15 mouse cellular contexts compared by ENCODE assay signal in the genomic region with DNA sequence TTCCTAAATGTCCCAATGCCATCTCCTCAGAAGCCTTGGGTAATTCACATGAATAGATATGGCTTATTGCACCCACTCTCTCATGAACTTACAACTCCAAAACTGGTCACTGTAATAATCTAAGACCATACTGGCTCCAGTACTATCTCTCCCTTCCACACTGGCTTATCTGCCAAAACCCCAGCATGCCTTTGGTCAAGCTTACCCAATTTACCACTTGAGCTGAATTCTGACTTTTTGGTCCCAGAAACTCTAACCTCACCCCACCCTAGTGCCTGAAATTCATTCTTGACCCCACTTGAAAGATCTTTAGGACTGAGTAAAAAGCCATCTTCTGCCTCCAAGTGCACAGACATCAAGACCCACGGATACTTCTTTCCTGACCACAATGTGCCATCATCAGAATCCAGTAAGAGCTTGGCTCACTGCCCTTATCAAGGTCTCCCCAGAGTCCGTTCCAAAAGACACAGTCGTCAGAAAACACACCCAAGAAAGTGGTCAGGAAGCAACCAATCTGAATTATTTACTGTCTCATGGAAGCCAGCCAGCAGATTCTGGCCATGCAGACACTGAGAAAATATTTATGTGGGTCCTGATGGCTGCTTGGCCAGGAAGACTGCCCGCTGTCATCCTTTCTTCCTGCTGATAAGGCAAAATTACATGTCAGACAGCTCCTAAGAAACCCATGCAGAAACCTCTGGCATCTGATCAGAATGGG.
A peak's percentile ranks its signal among the peaks of the same experiment; 100 is the strongest.
DNase-seq lines count a peak whose midpoint lies in the region; ATAC-seq lines count a peak whose summit lies in the region.
"Had no signal": no experiment of that assay in that cellular context is flagged by ENCODE, and none has a peak within 500 bp of the region (broad histone marks: within the 10 kb centered on the region; RNA-seq: fewer than 3 reads in every experiment).

No protein-coding gene starts in this region.

- H3K4me2 ChIP-seq in heart, embryonic 12.5 days: no peak overlapping the region
- no peak overlapping the region for H3K4me2 ChIP-seq in forebrain, embryonic 15.5 days (replicated peaks)
- H3K4me2 ChIP-seq: hindbrain, embryonic 12.5 days; neural tube, embryonic 15.5 days; stomach, embryonic 15.5 days had no signal

- H3K4me1 ChIP-seq in heart, embryonic 12.5 days (replicated peaks): peaks cover 4% of the 10 kb centered on the region; the same call in 1 of the 2 replicates
- no peaks in the 10 kb centered on the region for H3K4me1 ChIP-seq in forebrain, embryonic 15.5 days
- H3K4me1 ChIP-seq: heart, embryonic 10.5 days; hindbrain, embryonic 12.5 days; neural tube, embryonic 15.5 days; stomach, embryonic 15.5 days had no signal

- no peaks in the 10 kb centered on the region for H3K36me3 ChIP-seq in heart, embryonic 12.5 days
- no peaks in the 10 kb centered on the region for H3K36me3 ChIP-seq in forebrain, embryonic 15.5 days
- H3K36me3 ChIP-seq: heart, embryonic 10.5 days; hindbrain, embryonic 12.5 days; neural tube, embryonic 15.5 days; stomach, embryonic 15.5 days had no signal

- 34% methylated on average over 4 of the region's 4 CpGs for WGBS in heart, embryonic 12.5 days
- WGBS in forebrain, embryonic 15.5 days: 81% methylated on average over 4 of the region's 4 CpGs

- peak; percentile 42; the same call in 1 of the 2 replicates for ATAC-seq in heart, embryonic 12.5 days (ENCODE audit: insufficient number of reproducible peaks, low FRiP score)
- no peak for ATAC-seq in forebrain, embryonic 15.5 days (replicated peaks)

- no peak for DNase-seq in heart, postnatal 36 days
- DNase-seq in 3T3-L1 (ENCODE audit: low read depth, low spot score): peak; percentile 93
- DNase-seq in adrenal gland, postnatal 36 days: peak; percentile 39 to 41
- DNase-seq in kidney, postnatal 25 days: peak; percentile 53 to 59
- no peak for DNase-seq in left cerebral cortex, adult 9 months (ENCODE audit: low spot score in 2 of 2)
- DNase-seq in MN1 (ENCODE audit: low spot score): no peak
- DNase-seq: midbrain, embryonic 14.5 days had no signal

- H3K27ac ChIP-seq in heart, embryonic 12.5 days (ENCODE audit: poor library complexity, severe bottlenecking): no peak overlapping the region
- no peak overlapping the region for H3K27ac ChIP-seq in forebrain, embryonic 15.5 days (replicated peaks)
- H3K27ac ChIP-seq: heart, embryonic 10.5 days; hindbrain, embryonic 12.5 days; liver, embryonic 14.5 days; neural tube, embryonic 15.5 days; stomach, embryonic 15.5 days had no signal

- no peak overlapping the region for H3K4me3 ChIP-seq in heart, embryonic 12.5 days
- H3K4me3 ChIP-seq in forebrain, embryonic 15.5 days: no peak overlapping the region
- H3K4me3 ChIP-seq: erythroblast, embryonic 14.5 days; heart, embryonic 10.5 days; hindbrain, embryonic 12.5 days; neural tube, embryonic 15.5 days; stomach, embryonic 15.5 days had no signal

- H3K27me3 ChIP-seq in heart, embryonic 12.5 days (replicated peaks): peaks cover 7% of the 10 kb centered on the region
- no peaks in the 10 kb centered on the region for H3K27me3 ChIP-seq in forebrain, embryonic 15.5 days
- H3K27me3 ChIP-seq: hindbrain, embryonic 12.5 days; neural tube, embryonic 15.5 days; stomach, embryonic 15.5 days had no signal

- intact Hi-C loops in heart, postnatal 36 days (cut with DNase I): no loop called here

- H3K9ac ChIP-seq in heart, embryonic 12.5 days: no peak overlapping the region
- H3K9ac ChIP-seq in forebrain, embryonic 15.5 days (replicated peaks): no peak overlapping the region
- H3K9ac ChIP-seq: hindbrain, embryonic 12.5 days; liver, embryonic 14.5 days; neural tube, embryonic 15.5 days; stomach, embryonic 15.5 days had no signal

- H3K9me3 ChIP-seq in heart, embryonic 12.5 days (replicated peaks): no peaks in the 10 kb centered on the region
- no peaks in the 10 kb centered on the region for H3K9me3 ChIP-seq in forebrain, embryonic 15.5 days
- H3K9me3 ChIP-seq: heart, embryonic 10.5 days; hindbrain, embryonic 12.5 days; neural tube, embryonic 15.5 days; stomach, embryonic 15.5 days had no signal

Comparison
In these comparisons a context has a peak if more than half of its experiments do, and no peak if none do; other contexts are left out.
1. DNase-seq: peak in 3T3-L1 (single experiment), adrenal gland, postnatal 36 days (2 of 2) and kidney, postnatal 25 days (2 of 2); none in heart, postnatal 36 days (0 of 2), left cerebral cortex, adult 9 months (0 of 2) and MN1 (single experiment).